Mouse (Mus musculus): ENCODE measurements around the gene Mpped2. TPM values are rescaled to one million over a fixed set of nuclear protein-coding genes. Genes with fewer than 3 reads are reported as not detected.
A peak's percentile ranks its signal among the peaks of the same experiment; 100 is the strongest.

Mpped2 gene
- total RNA-seq, 2 experiments from 2014 or later = 0.25 TPM; not detected in 1

DNA sequence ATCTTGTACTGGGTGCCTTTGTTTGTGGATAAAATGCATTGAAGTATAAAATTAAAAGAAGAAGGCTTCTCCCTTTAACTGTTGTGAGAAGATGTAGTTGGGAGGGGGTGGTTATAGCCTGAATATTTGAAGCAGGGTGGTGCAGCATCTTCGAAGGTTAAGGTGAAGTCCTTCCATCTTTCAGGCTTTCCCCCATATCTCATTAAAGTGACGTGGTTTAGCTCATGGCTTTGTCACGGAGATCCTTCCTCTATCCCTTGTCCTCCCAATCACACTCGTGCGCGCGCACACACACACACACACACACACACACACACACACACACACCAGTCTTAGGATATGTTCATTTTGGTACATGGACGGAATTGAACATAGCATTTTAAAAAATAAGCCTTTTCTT is 3.3 kb downstream of the Mpped2 start:
- no peak for ATAC-seq (replicated peaks; ENCODE audit: poor library complexity)

GRCm38 (mm10) chr2:106705664-106706063 is 12.6 kb downstream of the Mpped2 start:
- no peak for ATAC-seq (replicated peaks; ENCODE audit: poor library complexity)

DNA sequence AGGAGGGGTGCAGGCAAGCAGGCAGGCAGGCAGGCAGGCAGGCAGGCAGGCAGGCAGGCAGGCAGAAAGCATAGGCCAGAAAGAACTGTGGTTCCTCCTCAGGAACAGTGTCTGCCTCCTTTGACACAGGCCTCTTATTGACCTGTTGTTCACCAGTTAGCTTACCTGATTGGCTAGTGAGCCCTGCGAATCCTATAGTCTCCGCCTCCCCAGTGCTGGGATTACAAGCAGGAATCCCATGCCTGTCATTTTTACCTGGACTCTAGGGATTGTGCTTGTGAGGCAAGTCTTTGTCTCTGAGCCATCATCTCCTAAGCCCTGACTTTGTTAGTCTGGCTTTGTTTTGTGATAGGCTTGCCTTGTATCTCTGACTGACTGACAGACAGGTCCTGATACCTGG is 14.1 kb downstream of the Mpped2 start:
- no peak for ATAC-seq (replicated peaks; ENCODE audit: poor library complexity)

GRCm38 (mm10) chr2:106710862-106711477 is 17.9 kb downstream of the Mpped2 start:
- ATAC-seq (replicated peaks; ENCODE audit: poor library complexity) = no peak

DNA sequence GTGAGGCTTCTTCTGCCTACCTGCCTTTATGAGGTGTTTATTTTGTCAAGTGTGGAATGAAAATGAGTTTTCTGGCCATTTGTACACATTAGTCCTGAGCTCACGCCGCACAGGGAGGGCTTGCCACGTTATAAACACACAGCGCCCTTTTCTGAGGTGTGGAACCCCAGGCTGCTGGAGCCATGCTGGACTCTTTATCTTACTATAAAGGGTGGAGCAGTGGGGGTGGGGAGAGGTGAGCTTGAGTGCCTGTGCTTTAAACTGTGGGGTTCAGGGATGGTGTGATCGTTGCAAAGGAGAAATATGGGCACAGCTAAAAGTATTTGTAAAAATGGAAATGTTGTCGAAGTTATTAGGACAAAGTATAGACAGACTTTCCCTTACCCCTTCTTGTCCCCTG is 18.4 kb downstream of the Mpped2 start:
- ATAC-seq (replicated peaks; ENCODE audit: poor library complexity) = no peak

DNA sequence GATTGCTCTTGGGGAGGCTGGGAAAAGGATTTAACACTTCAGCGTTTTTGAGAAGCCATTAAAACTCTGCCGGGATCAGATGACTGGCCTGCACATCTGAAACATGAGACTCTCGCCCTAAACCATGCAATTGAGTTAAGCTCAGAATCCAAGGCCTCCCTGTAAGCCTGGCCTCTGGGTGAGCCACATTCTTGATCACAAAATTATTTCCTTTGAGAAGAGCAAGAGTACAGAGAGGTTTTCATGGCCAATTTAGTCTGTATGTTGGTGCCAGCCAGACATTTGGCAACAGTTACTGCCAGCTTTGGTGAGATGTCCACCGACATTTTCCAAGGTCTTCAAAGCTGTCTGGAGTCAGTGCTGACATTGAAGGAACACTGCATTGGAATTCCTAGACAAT is 20.1 kb downstream of the Mpped2 start:
- ATAC-seq (replicated peaks; ENCODE audit: poor library complexity) = no peak

DNA sequence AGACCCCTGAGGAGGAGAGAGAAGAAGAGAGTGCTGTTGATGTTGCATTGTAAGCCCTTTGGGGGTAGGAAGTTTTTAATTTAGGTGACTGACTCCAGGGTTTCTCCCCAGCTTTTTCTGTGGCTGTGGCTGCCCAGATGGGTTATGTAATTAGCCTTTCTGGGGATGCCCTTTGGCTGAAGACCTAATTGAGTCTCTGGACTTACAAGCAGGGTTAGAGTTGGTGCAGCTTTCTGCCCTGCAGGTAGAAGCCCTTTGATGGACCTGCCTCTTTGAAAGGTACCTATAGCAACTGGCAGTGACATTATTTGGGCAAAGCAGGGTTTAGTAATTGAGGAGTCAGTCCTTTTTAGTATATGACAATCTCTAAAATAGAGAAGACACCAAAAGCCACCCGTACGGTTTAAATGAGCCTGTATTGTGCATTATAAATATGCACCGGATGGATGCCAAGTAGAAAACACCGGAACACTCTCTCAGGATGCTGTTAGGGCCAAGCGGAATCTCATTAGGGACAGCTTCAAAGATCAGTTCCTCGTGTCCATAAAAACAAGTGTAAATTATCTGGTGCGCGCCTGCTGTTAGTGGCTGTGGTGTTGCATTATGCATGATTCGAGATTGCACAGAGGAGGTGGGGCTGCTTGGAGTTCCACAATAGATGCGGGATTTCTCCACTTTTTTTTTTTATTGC is 22.8 kb downstream of the Mpped2 start:
- no peak for ATAC-seq (replicated peaks; ENCODE audit: poor library complexity)

DNA sequence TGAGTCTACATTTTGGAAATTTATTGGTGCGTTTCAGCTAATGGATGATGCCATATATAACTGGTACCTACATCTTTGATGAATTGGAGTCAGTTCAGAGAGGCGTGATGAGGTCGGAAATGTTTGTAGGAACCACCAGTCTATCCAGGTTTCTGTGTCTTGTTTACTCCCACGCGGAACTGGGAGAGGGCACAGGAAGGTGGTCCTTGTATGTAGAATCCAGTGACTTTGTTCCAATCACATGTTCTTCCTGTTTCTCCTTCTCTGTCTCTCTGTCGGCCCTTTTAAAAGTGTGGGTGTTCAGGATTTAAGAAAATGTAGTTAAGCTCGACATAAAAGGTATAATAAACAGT is 23.3 kb downstream of the Mpped2 start:
- ATAC-seq (replicated peaks; ENCODE audit: poor library complexity) = no peak

DNA sequence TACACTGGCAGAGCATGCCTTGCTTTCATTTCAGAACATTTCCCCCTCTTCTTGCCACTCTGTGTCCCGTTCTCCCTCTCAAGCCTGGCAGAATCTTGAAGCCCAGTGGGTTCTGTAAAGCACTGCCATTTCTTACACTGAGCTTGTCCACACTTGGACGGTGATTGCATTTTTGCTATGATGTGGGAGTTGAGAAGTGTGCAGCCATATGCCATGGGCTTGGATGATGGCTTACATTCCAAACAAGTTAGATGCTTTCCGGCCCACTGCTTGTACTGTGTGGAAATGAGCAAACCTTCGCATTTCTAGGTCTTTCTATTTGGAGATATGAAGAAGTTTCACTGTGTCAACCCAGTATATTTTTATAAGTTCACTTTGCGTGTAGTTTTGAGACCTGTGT is 25.8 kb downstream of the Mpped2 start:
- ATAC-seq (replicated peaks; ENCODE audit: poor library complexity) = no peak

- ATAC-seq (replicated peaks; ENCODE audit: poor library complexity) = no peak
These were observed 26.4 kb downstream of the Mpped2 start for GRCm38 (mm10) chr2:106719434-106719833.

DNA sequence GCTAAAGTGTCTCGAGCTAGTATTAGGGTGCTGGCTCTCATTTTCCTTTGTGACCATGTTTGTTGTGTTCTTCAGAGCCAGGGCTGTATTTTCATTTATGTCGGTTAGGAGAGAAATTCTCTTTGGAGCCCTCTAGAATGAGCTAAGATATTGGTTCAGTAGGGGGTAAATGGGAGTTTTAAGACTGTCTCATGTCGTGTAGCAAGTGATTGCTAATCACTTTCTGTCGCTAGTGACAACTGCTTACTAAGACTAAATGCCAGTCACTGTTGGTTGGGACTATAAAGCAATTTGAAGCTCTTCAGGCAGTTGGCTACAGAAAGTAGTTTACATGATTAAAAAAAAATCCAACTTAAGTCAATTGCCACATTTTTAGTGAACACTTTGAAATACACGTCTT is 27.6 kb downstream of the Mpped2 start:
- ATAC-seq (replicated peaks; ENCODE audit: poor library complexity) = no peak

DNA sequence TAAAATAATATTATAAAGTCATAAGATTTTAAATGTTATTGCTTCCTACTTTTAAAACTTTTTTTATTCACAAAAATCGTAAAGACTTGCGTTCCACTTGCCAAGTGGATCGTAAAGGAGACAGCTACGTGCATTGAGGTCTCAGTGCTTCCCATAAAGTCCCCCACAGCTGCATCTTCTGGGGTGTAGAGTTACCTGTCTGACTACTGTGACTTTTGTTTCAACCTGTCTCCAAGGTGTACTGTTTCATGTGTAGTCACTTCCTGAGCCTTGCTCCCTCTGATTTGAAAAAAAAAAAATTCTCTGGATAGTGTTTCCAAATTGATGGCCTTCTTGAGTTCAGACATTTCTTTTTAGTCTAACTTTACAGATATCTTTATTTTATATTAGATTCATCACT is 29.0 kb downstream of the Mpped2 start:
- no peak for ATAC-seq (replicated peaks; ENCODE audit: poor library complexity)

DNA sequence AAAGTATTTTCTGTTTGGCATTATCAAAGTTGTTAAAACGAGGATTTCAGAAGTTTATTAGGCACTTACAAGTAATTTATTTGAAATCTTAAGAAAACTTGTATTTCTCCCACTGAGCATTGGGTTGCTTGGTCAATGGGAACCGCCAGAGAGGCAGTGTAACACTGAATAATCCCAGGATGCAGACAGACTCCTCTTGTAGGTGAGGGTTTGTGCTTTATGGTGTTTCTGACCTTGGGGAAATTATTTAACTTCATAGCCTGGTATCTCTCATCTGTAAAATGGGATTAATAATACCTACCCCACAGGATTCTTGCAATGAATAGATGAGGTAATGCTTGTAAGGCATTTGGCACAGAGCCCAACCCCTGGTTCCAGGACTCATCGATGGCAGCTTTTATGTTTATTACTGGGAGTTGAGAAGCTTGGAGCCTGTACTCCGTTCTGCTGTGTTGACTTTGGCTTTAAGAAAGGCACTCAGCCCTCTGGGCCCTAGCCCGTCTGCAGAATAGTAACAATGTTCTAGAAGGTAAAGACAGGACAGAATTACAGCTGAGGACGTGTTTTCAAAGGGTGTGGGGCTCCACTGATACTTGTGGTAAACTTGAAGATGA is 37.0 kb downstream of the Mpped2 start:
- ATAC-seq (replicated peaks; ENCODE audit: poor library complexity) = no peak

DNA sequence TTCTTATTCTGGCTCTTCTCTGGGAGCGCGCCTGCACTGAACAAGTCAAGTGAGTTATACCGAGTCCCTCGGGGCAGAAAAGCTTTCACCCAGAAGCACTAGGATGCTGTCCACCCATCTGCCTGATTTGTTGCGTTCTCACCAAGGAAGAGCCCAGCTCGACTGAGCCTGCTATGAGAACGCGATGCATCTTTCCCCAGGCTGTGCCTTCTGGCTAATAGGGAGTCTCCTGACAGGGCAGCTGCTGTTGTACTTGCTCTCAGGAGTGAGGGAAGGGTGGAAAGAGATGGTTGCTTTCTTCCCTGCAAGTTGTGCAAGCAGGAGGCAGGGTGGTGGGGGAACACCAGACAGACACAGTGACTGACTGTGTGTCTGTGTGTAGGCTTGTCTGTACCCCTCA is 37.5 kb downstream of the Mpped2 start:
- ATAC-seq (replicated peaks; ENCODE audit: poor library complexity) = no peak

GRCm38 (mm10) chr2:106731478-106731877 is 38.4 kb downstream of the Mpped2 start:
- ATAC-seq (replicated peaks; ENCODE audit: poor library complexity) = no peak

DNA sequence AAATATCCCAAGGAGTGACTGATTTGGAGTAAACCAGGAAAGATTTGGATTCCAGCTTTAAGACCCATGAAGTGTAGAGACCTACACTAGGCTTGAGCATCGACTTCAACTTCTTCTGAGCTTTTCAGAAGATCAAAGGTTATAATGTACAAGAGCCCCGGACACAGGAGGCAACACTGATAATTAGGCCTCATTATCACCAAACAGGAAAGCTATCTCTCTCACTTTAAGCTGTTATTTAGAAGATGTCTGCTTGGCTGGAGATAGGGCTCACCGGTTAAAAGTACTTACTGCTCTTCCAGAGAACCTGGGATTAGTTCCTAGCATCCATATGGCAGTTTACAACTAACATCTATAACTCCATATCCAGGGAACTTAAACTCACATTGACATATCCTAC is 39.1 kb downstream of the Mpped2 start:
- peak; percentile 39; the same call in 1 of the 2 replicates for ATAC-seq (replicated peaks; ENCODE audit: poor library complexity)

GRCm38 (mm10) chr2:106733396-106733795 is 40.3 kb downstream of the Mpped2 start:
- ATAC-seq (replicated peaks; ENCODE audit: poor library complexity) = no peak

DNA sequence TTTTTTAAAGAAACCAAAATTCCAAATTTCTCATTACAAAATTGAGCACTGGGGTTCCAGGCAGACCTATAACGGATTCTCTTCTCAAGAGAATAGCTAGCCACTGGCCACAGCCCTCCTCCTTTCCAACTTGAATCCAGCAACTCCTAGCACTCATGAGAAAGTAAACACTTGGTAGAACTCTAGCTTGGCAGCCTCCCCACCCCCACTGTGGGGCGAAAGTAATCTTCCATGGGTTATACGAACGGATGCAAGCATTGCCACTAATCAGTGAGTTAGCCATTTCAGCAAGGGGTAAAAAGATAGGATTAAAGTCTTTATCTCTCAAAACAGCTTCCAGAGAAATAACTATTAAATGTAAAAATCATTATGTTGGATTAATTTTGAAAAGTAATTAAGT is 40.9 kb downstream of the Mpped2 start:
- ATAC-seq (replicated peaks; ENCODE audit: poor library complexity) = peak; percentile 56

GRCm38 (mm10) chr2:106735211-106735610 is 42.1 kb downstream of the Mpped2 start:
- peak; percentile 40 for ATAC-seq (replicated peaks; ENCODE audit: poor library complexity)

GRCm38 (mm10) chr2:106735792-106736359 is 42.8 kb downstream of the Mpped2 start:
- no peak for ATAC-seq (replicated peaks; ENCODE audit: poor library complexity)

DNA sequence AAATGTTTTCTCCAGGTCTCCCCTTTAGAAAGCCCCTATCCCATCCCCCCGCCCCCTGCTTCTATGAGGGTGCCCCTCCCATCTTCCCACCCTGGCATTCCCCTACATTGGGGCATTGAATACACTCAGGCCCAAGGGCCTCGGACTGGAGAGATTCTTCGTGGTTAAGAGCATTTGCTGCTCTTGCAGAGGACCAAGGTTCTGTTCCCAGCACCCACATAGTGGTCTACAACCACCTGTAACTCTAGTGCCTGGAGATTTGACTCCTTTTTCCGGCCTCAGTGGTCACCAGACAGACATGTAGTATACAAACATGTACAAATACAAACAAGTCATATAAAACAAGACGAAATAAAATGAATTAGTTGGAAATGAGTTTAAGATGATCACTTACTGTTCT is 45.9 kb downstream of the Mpped2 start:
- no peak for ATAC-seq (replicated peaks; ENCODE audit: poor library complexity)

DNA sequence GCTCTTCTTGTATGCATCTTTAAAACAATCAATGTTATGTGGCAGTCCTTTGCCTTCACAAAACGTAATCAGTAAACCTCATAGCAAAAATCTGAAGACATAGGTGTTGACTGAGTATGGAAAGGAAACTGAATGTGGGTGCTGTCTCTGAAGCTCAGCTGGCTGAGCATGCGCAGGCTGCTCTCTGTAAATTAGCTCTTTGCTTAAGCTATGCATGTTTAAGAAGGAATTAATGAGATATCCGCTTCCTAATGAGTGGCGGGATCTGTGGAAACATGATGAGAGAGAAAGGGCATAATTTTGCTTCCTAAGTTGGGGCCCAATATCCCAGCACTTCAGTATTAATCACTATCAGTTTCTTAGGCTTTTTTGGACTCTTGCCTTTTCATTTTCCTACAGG is 51.0 kb downstream of the Mpped2 start:
- ATAC-seq (replicated peaks; ENCODE audit: poor library complexity) = no peak
